Mouse (Mus musculus) thymus, adult 2 months (tissue): ENCODE measurements around the gene Col11a2.

Experiments used
- CTCF ChIP-seq: fragments of 200-500 bp; IDR thresholded peaks from 2 replicates; pipeline ENCODE4 v1.5.1; 2012; ENCODE audit warnings: mild to moderate bottlenecking, control low read depth, low read length, moderate library complexity, borderline replicate concordance; ENCODE audit not compliant: control insufficient read depth, poor library complexity, insufficient read depth; ENCODE audit errors: extremely low read depth
- POLR2A ChIP-seq: fragments of 200-500 bp; IDR thresholded peaks from 2 replicates; pipeline ENCODE4 v1.6.1; 2012; ENCODE audit warnings: mild to moderate bottlenecking, low read length, control low read depth, moderate library complexity; ENCODE audit not compliant: control insufficient read depth, poor library complexity, insufficient read depth; ENCODE audit errors: extremely low read depth

- TF ChIP-seq POLR2A, result no peak
- TF ChIP-seq CTCF, result no peak
Observed at GRCm38 (mm10) chr17:34075271-34075670, 36.0 kb downstream of the Col11a2 start.
